Mouse (Mus musculus) spleen, postnatal 10 days (tissue): ENCODE measurements around the gene Ilf2.
A peak's percentile ranks its signal among the peaks of the same experiment; 100 is the strongest.

Experiments used
- DNase-seq, 2 experiments: peaks; one replicate each; pipeline ENCODE4 v3.0.0; 2021 to 2022; ENCODE audit warnings: low spot score in 2 of 2

Gene Ilf2

GRCm38 (mm10) chr3:90508950-90509746 lies 33.2 kb downstream of the Ilf2 start, which contains the start of gene Chtop:
Gene Chtop (minus strand): TSS chr3:90509498.
- peak; percentile 100 for DNase-seq

GRCm38 (mm10) chr3:90509747-90510123 lies 33.8 kb downstream of the Ilf2 start:
- DNase-seq, result no peak

GRCm38 (mm10) chr3:90512276-90512675 lies 36.4 kb downstream of the Ilf2 start:
- DNase-seq, result no peak

GRCm38 (mm10) chr3:90512948-90513642 lies 37.2 kb downstream of the Ilf2 start:
- DNase-seq, result no peak

- DNase-seq, result peak; percentile 53
Measured at GRCm38 (mm10) chr3:90513796-90514590, 38.1 kb downstream of the Ilf2 start, which contains the start of the genes S100a1 and S100a13. Gene S100a1 (minus strand): TSS chr3:90514392. Gene S100a13 (plus strand): TSS chr3:90514435.

GRCm38 (mm10) chr3:90514691-90515090 lies 38.8 kb downstream of the Ilf2 start:
- DNase-seq, result peak; percentile 45 to 75

- DNase-seq, result no peak
Measured at GRCm38 (mm10) chr3:90515242-90515641, 39.3 kb downstream of the Ilf2 start.

GRCm38 (mm10) chr3:90515789-90516188 lies 39.9 kb downstream of the Ilf2 start:
- no peak for DNase-seq

GRCm38 (mm10) chr3:90517711-90518110 lies 41.8 kb downstream of the Ilf2 start:
- no peak for DNase-seq

GRCm38 (mm10) chr3:90525421-90525820 lies 49.5 kb downstream of the Ilf2 start:
- DNase-seq, result no peak

- DNase-seq, result no peak
Measured at GRCm38 (mm10) chr3:90526076-90526475, 50.1 kb downstream of the Ilf2 start.

- DNase-seq, result no peak
Measured at GRCm38 (mm10) chr3:90526580-90526979, 50.7 kb downstream of the Ilf2 start, which contains the start of gene S100a14. Gene S100a14 (plus strand): TSS chr3:90526856.

- DNase-seq, result no peak
Measured at GRCm38 (mm10) chr3:90527291-90527873, 51.5 kb downstream of the Ilf2 start.

- DNase-seq, result no peak
Measured at GRCm38 (mm10) chr3:90531713-90532112, 55.8 kb downstream of the Ilf2 start.

- DNase-seq, result no peak
Measured at GRCm38 (mm10) chr3:90535446-90535845, 59.5 kb downstream of the Ilf2 start.

GRCm38 (mm10) chr3:90537141-90537904 lies 61.4 kb downstream of the Ilf2 start, which contains the start of gene S100a16:
Gene S100a16 (plus strand): TSS chr3:90537254.
- no peak for DNase-seq

GRCm38 (mm10) chr3:90537905-90538296 lies 62.0 kb downstream of the Ilf2 start:
- no peak for DNase-seq
